Mouse (Mus musculus): ENCODE measurements around the gene Lmo7.
A peak's percentile ranks its signal among the peaks of the same experiment; 100 is the strongest.

The Lmo7 gene

DNA sequence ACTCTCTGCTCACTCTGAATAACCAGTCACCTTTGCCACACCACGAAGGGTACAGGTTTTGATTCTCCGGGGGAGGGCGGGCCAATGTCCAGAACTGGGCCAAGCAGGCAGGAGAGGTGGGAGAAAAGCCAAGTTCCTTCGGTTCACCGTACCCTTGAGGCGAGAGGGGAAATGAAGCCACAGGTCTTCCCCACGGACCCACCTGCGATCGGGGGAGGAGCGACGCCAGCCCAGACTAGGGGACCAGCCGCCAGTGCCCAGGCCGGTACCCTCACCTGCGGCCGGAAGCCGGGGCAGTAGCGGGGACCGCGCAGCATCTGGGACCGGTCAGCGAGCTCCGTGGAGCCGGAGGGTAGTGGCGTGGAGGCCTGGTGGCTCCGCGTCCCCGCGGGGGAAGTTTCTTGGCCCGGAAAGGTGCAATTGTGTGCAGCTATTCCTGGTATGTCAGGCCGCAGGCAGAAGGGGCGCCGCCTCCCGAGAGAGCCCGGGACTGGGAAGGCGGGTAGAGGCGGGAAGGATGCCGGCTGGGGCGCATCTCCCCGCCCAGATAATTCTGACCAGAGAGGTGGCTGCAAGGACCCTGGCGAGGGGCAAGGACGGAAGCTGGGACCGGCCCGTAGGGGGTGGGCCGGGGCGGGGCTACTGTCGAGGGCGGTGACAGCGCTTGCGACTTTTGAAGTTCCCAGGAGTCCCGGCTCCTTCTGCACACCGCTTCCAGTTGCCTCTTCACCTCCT, at the start of gene Lmo7, which contains the start of gene Gm9922:
Gene Lmo7 (plus strand): TSS at position 721 of the 735 bp plus-strand sequence.
Gene Gm9922 (minus strand): TSS at position 578 of the 735 bp plus-strand sequence.
- DNase-seq (ENCODE audit: low spot score in 2 of 2): peak; percentile 33 to 50

- DNase-seq (ENCODE audit: low spot score in 2 of 2): no peak
These were observed 42.1 kb upstream of the Lmo7 start for GRCm38 (mm10) chr14:101687696-101688095.

GRCm38 (mm10) chr14:101688406-101688805, 41.4 kb upstream of the Lmo7 start:
- DNase-seq (ENCODE audit: low spot score in 2 of 2): no peak

GRCm38 (mm10) chr14:101704479-101704878, 25.3 kb upstream of the Lmo7 start:
- DNase-seq (ENCODE audit: low spot score in 2 of 2): no peak

DNA sequence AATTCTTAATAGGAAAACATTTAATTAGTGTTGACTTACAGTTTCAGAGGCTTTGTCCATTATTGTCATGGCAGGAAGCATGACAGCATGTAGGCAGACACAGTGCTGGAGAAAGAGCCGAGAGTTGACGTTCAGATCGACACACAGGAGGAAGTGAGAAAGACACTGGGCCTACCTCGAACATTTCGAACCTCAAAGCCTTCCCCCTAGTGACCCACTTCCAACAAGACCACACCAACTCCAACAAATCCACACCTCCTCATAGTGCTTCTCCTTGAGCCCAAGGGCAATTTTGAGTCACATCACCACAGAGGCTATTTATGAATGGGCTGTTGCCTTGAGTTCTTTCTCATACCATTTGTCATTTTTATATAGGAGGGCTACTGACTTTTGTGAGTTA, 22.7 kb upstream of the Lmo7 start:
- no peak for DNase-seq (ENCODE audit: low spot score in 2 of 2)

GRCm38 (mm10) chr14:101714414-101714813, 15.3 kb upstream of the Lmo7 start:
- no peak for DNase-seq (ENCODE audit: low spot score in 2 of 2)

GRCm38 (mm10) chr14:101729972-101730692, 375 bp downstream of the Lmo7 start:
- DNase-seq (ENCODE audit: low spot score in 2 of 2): peak in 1 of 2 experiments; percentile 21

DNA sequence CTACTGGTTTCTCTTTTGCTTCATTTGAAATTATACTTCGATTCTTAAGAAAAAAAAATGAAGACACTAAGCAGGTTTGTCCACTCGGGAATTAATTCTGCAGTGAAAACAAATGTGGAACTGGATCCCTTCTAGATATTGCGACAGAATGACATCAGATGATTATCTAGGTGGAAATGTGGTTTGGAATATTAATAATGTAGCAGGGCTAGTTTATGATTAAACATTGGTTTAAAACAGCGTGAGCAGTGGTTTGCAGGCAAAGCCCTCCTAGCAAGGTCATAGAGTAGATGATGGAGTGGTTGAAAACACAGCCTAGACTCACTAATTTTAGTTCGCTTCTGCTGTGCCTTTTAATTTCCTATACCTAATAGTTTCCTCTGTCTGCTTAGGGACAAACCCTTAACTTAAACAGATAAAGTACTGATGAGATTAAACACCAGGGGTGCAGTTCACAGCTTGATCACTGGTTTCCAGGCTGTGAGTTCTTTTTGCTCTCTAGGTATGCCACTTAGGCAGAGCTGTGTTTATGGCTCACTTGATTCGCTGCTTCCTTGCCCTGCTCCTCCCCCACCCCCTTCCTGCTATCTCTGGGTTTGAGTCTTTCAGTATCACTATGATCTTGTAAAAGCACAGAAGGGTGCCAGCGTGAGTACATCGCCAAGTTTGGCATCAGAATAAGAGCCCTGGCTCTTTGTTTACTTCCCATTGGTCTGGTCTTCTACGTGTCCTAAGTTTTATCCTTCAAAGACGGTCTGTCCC, 4.0 kb downstream of the Lmo7 start:
- no peak for DNase-seq (ENCODE audit: low spot score in 2 of 2)

GRCm38 (mm10) chr14:101737501-101737900, 7.7 kb downstream of the Lmo7 start:
- no peak for DNase-seq (ENCODE audit: low spot score in 2 of 2)

DNA sequence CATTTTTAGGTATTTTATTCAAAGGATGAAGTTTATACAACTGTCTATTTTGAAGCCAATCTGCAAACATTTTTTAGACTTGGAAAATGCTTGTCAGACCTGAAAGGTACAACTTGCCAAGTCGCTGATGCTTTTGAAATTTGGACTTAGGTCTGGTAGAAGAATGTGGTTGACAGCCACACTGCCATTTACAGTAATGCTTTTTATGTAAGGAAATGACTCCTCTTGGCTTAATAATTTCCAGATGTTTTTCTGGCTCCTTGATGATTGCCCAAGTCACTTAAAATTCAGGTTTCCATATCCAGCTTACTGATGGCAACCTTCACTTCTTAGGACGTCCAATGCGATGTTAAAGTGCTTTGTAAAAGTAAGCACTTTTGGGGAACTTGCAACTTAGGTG, 16.9 kb downstream of the Lmo7 start:
- DNase-seq (ENCODE audit: low spot score in 2 of 2): no peak

DNA sequence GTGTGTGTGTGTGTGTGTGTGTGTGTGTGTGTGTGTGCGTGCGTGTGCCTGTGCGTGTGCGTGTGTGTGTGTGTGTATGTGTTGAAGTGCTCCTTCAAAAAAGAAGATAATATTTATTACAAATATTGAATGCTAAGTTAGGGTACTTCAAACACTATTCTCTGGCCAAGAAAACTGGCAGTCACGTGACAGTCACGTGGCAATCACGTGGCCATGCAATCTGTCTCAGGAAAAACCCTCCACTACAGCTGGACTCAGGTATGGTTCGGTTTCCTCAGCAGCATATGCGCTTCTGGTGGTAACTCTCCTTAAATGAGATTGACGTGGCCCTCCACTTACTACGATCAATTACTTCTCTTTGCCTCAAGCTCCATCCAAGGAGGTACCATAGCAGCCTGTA, 18.1 kb downstream of the Lmo7 start:
- DNase-seq (ENCODE audit: low spot score in 2 of 2): no peak

DNA sequence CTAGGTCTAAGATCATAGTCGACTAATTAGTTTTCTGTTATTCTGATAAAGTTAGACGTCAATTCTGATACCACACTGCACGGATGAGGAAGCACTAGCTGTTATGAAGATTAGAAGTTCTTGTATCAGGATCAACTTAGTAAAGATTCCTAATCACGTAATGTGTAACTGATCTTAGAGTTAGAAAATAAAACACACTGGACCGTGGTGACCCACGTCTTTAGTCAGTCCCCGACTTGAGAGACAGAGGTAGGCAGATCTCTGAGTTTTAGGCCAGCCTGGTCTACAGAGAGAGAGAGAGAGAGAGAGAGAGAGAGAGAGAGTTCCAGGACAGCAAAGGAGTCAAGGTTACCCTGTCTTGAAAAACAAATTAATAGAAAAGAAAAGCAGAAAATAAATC, 18.7 kb downstream of the Lmo7 start:
- DNase-seq (ENCODE audit: low spot score in 2 of 2): no peak

DNA sequence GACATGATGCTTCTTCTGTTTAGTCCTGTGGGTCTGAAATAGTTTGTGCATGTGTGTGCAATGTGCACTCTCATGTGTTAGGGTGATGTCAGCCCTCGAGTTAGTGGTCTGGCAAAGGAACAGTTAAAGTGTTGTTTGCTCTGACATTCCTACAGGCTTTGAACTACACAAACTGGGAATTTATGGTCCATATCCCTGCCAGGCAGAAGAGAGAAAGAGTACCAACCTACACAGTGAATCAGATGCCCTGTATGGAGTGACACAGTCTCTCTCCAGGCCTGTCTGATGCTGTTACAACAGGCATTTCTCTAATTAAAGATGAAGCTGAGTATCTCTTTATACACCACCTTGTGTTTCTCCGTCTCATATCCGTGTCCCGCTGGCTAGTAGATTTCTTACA, 21.2 kb downstream of the Lmo7 start:
- no peak for DNase-seq (ENCODE audit: low spot score in 2 of 2)

- DNase-seq (ENCODE audit: low spot score in 2 of 2): no peak
These were observed 25.7 kb downstream of the Lmo7 start for GRCm38 (mm10) chr14:101755425-101755824.

DNA sequence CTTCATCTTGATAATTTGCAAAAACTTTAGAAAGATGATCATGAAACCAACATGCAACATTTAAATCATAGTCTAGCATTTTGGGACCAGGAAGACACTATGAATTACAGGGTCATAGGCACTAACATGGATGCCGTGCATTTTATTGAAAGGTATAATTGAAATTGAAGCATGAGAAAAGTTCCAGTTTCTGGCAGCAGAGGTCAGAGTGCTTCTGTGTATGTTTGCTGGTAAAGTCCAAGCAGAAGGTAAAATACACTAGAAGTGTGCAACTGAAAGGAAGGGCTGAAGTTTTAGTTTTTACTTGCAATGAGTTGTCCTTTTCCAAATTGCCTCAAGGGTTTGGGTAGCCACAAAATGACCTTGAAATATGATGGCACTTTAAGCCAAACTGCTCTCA, 32.5 kb downstream of the Lmo7 start:
- DNase-seq (ENCODE audit: low spot score in 2 of 2): no peak

DNA sequence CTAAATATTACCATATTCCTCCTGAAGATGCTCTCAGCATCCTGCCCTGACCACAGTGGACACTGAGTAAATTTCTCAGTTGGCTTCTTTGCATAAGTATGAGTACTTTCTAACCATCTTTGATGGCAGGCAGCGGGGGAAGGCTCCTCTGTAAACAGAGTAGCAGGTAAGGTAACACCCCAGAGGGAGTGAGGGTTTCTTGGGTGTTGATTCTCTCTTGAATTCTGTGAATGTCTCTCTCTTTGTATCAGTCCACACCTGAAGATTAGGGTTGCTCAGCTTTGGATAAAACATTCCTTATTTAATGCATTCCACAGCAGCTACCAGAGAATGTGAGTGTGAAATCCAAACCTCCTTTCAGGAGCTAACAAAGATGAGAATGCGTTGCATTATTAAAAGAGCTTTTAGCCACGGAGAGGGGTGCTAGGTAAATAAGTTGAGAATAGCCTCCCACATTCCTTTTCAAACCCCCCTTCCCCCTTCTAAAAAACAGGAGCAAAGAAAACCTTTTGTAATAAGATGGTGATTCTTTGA, 34.1 kb downstream of the Lmo7 start:
- DNase-seq (ENCODE audit: low spot score in 2 of 2): no peak

GRCm38 (mm10) chr14:101771336-101771735, 41.6 kb downstream of the Lmo7 start:
- no peak for DNase-seq (ENCODE audit: low spot score in 2 of 2)

DNA sequence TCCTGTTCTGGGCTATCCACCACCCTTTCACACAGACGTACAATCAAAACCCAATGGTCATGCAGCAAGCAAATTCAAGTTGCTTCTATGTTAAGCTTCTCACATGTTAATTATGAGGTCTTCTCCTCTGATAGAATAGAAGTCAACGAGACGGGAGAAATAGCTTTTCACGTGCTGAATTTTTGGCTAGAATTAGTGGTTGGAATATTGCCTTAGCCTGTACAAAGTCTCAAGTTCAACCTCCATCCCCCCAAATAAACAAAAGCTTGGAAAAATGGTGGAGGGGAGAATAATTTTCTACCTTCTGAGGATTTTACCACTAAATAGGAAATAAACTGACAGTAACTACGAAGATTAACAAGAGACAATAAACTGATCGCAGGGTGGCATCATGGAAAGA, 42.0 kb downstream of the Lmo7 start:
- DNase-seq (ENCODE audit: low spot score in 2 of 2): no peak

- DNase-seq (ENCODE audit: low spot score in 2 of 2): no peak
These were observed 44.9 kb downstream of the Lmo7 start for GRCm38 (mm10) chr14:101774631-101775030.

GRCm38 (mm10) chr14:101776296-101777128, 46.8 kb downstream of the Lmo7 start:
- no peak for DNase-seq (ENCODE audit: low spot score in 2 of 2)

DNA sequence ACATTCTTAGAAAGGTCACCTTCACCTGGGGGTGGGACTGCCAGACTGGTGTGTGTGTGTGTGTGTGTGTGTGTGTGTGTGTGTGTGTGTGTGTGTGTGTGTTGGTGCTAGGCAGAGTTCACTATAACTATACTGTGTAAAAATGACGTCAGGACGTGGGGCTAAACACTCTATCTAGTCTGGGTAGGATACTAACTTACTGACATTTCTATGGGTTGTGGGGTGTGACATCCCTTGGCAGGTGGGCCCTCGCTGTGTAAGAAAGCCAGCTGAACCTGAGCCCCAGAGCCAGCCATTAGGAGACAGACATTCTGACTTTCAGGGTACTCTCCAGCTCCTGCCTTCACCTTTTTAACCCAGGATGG, 47.4 kb downstream of the Lmo7 start:
- DNase-seq (ENCODE audit: low spot score in 2 of 2): no peak
